Mouse (Mus musculus) layer of hippocampus, adult 8-10 months (tissue): ENCODE measurements around the gene Gng7. TPM values are rescaled to one million over a fixed set of nuclear protein-coding genes. Genes with fewer than 3 reads are reported as not detected.
A peak's percentile ranks its signal among the peaks of the same experiment; 100 is the strongest.

Source experiments
- DNase-seq, 2 experiments: peaks; one replicate each; pipeline ENCODE4 v3.0.0; 2022; ENCODE audit warnings: low spot score in 2 of 2
- total RNA-seq, 4 experiments: library from RNA; stranded (reverse); gene quantifications; 2 replicates each; pipeline ENCODE4 v1.2.4; 2022

Gene Gng7
- total RNA-seq, 4 experiments from 2014 or later: 130 to 139 (median 135) TPM

GRCm38 (mm10) chr10:80930361-80931152, 84.2 kb downstream of the Gng7 start:
- DNase-seq: peak in 1 of 2 experiments; percentile 56

DNA sequence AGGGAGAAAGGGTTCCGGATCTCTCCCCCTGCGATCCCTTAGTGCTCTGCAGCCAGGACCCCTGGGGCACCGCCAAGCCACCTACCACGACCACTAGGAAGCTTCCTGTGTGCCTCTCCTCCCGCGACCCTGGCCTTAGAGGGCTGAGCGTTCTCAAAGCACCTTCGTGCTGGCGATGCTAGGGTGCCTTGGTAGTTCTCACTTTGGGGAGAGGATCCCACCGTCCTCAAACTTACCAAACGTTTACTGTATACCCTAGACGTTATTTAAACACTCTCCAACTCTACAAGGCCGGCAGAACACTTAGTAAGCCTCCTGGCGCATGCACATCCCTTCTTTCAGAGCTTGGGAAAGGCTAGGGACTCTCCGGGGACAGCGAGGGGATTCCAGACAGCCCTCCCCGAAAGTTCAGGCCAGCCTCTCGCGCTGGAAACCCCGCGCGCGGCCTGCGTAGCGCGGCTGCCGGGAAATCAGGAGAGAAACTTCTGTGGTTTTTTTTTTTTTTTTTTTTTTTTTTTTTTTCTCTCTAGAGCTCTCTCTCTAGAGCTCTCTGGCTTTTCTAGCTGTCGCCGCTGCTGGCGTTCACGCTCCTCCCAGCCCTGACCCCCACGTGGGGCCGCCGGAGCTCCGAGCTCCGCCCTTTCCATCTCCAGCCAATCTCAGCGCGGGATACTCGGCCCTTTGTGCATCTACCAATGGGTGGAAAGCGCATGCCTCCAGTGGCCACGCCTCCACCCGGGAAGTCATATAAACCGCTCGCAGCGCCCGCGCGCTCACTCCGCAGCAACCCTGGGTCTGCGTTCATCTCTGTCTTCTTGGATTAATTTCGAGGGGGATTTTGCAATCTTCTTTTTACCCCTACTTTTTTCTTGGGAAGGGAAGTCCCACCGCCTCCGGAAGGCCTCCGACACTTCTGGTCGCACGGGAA, 85.2 kb downstream of the Gng7 start, which contains the start of gene Gadd45b:
Gene Gadd45b (plus strand): TSS at position 775 of the 928 bp plus-strand sequence.
- DNase-seq: peak; percentile 98

- DNase-seq: peak; percentile 88 to 93
Observed at GRCm38 (mm10) chr10:80928586-80929298, 86.0 kb downstream of the Gng7 start.

GRCm38 (mm10) chr10:80925472-80925871, 89.3 kb downstream of the Gng7 start:
- no peak for DNase-seq

GRCm38 (mm10) chr10:80921923-80922322, 92.8 kb downstream of the Gng7 start:
- no peak for DNase-seq

- peak; percentile 77 to 79 for DNase-seq
Observed at GRCm38 (mm10) chr10:80917779-80918434, 96.8 kb downstream of the Gng7 start, which contains the start of gene Lmnb2. TSS of gene Lmnb2 (minus strand) at chr10:80918245.

GRCm38 (mm10) chr10:80917336-80917778, 97.4 kb downstream of the Gng7 start:
- no peak for DNase-seq

- DNase-seq: no peak
Observed at GRCm38 (mm10) chr10:80915736-80916135, 99.0 kb downstream of the Gng7 start.

- no peak for DNase-seq
Observed at GRCm38 (mm10) chr10:80915260-80915659, 99.5 kb downstream of the Gng7 start.

GRCm38 (mm10) chr10:80914253-80914656, 100.5 kb downstream of the Gng7 start:
- DNase-seq: no peak

DNA sequence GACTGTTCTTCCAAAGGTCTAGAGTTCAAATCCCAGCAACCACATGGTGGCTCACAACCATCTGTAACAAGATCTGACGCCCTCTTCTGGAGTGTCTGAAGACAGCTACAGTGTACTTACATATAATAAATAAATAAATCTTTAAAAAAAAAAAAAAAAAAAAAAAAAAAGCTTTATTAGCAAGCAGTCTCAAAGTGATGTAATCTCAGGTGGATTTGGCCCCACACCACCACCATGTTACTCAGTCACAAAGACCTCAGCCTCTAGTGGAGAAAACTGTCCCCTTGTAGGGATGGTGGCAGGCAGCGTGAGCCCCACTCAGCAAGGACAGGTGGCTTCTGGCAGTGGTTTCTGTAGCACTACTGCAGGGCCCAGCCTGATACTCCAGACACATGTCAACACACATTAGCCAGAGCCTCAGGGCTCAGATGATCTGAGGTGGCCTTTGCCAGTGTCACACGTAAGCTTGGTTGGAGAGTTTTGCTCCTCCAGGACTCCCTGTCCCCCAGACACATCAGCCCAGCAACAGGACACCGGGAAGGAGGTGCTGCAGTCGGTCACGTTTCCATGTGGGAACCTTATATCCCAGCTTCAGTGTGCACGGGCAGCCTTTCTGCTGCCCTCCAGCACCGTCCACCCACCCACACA, 101.3 kb downstream of the Gng7 start:
- DNase-seq: no peak

DNA sequence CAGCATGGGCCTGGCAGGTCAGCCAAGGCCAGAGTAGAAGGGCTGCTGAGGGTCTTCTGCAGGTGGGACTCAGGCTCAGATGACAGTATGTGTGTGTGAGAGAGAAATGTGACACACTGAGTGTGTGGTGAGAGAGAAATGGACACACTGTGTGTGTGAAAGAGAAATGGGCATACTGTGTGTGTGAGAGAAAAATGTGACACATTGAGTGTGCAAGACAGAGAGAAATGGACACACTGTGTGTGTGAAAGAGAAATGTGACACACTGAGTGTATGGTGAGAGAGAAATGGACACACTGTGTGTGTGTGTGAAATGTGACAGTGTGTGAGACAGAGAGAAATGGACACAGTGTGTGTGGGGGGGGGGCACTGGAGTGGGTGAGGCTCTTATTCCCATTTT, 102.9 kb downstream of the Gng7 start:
- no peak for DNase-seq

DNA sequence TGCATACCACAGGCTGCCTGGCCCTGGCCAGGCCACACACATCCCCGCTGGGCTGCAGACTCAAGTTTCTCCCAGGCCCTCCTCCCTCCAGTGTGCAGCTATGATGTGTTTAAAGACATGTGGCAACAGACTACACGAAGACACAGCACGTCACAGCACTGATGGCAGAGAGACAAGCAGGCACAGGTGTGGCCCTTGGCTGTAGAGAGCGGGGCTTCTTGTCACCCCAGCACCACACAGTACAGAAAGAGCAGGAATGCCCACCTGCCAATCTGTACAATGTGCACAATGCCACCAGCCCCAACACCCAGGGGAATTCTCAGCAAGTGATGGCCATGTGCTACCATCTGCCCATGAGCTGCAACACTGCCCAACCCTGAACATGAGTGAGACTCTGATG, 103.4 kb downstream of the Gng7 start:
- no peak for DNase-seq

GRCm38 (mm10) chr10:80909375-80910162, 105.2 kb downstream of the Gng7 start:
- no peak for DNase-seq

DNA sequence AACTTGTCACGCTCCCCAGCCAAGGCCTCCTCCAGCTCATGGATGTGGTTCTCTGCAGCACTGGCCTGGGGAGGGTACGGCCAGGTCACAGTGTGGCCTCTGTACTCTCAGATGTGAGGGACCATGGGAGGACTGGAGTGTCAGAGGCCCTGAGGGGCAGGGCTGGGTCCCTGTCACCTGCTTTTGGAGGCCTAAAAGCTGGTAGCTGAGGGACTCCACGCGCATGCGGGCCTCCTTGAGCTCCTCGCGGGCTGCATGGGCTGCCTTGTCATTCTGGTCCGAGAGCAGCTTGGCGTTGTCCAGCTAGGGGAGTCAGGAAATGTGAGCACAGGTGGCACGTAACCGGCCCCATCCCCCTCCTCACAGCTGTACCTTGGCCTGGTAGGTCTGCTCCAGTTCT, 110.0 kb downstream of the Gng7 start:
- no peak for DNase-seq

- DNase-seq: no peak
Observed at GRCm38 (mm10) chr10:80904004-80904693, 110.6 kb downstream of the Gng7 start.

GRCm38 (mm10) chr10:80903282-80903681, 111.5 kb downstream of the Gng7 start:
- DNase-seq: no peak

- DNase-seq: no peak
Observed at GRCm38 (mm10) chr10:80902273-80902940, 112.3 kb downstream of the Gng7 start.
